Mouse (Mus musculus) MEL (cell line): ENCODE data around the gene Egfem1. TPM values are rescaled to one million over a fixed set of nuclear protein-coding genes. Genes with fewer than 3 reads are reported as not detected.

ENCODE experiments used
- DNase-seq: peaks from one replicate; pipeline ENCODE4 v3.0.0; 2011; ENCODE audit warnings: low read depth, low spot score
- H3K27ac ChIP-seq: 2 replicates; pipeline ENCODE4 v1.5.1; 2012; ENCODE audit warnings: low read depth, mild to moderate bottlenecking, control low read depth, low read length, moderate library complexity; ENCODE audit not compliant: control insufficient read depth
- H3K27me3 ChIP-seq, 2 experiments: fragments of 150-350 bp in 1 of 2; sonication (generic) in 1 of 2; 2 replicates each; pipeline ENCODE4 v1.6.1; 2012; ENCODE audit warnings: low read length in 2 of 2, mild to moderate bottlenecking in 2 of 2, improper control_type of control experiment in 1 of 2, moderate library complexity in 1 of 2; ENCODE audit not compliant: insufficient read depth in 2 of 2, control insufficient read depth in 1 of 2
- H3K36me3 ChIP-seq, 2 experiments: 2 replicates each; pipeline ENCODE4 v1.6.1; 2012 to 2014; ENCODE audit warnings: low read length in 2 of 2, improper control_type of control experiment in 1 of 2, inconsistent platforms in 1 of 2, mild to moderate bottlenecking in 1 of 2; ENCODE audit not compliant: insufficient read depth in 2 of 2, control insufficient read depth in 1 of 2
- H3K4me1 ChIP-seq, 2 experiments: fragments of 150-350 bp in 1 of 2; sonication (generic) in 1 of 2; 2 replicates each; pipeline ENCODE4 v1.6.1; 2012; ENCODE audit warnings: low read length in 2 of 2, improper control_type of control experiment in 1 of 2, mild to moderate bottlenecking in 1 of 2; ENCODE audit not compliant: insufficient read depth in 2 of 2, control insufficient read depth in 1 of 2
- H3K4me3 ChIP-seq, 2 experiments: fragments of 150-350 bp in 1 of 2; sonication (generic) in 1 of 2; 2 replicates each; pipeline ENCODE4 v1.5.1; 2012; ENCODE audit warnings: low read depth in 2 of 2, low read length in 2 of 2, mild to moderate bottlenecking in 2 of 2, moderate library complexity in 2 of 2, control low read depth in 1 of 2, improper control_type of control experiment in 1 of 2; ENCODE audit not compliant: control insufficient read depth in 1 of 2, insufficient read depth in 1 of 2
- H3K79me2 ChIP-seq: 2 replicates; pipeline ENCODE4 v1.6.1; 2012; ENCODE audit warnings: mild to moderate bottlenecking, low read length, moderate library complexity; ENCODE audit not compliant: control insufficient read depth, poor library complexity, insufficient read depth
- H3K9ac ChIP-seq: 2 replicates; pipeline ENCODE4 v1.6.1; 2012; ENCODE audit warnings: low read depth, mild to moderate bottlenecking, control low read depth, low read length, moderate library complexity; ENCODE audit not compliant: control insufficient read depth, poor library complexity, severe bottlenecking
- H3K9me3 ChIP-seq: fragments of 150-350 bp; sonication (generic); replicated peaks from 2 replicates; pipeline ENCODE4 v1.6.1; 2012; ENCODE audit warnings: mild to moderate bottlenecking, low read length, improper control_type of control experiment, moderate library complexity; ENCODE audit not compliant: insufficient read depth
- BHLHE40 ChIP-seq: IDR thresholded peaks from 2 replicates; pipeline ENCODE4 v1.6.1; 2012; ENCODE audit warnings: low read depth, mild to moderate bottlenecking, inconsistent platforms, low read length, improper control_type of control experiment, borderline replicate concordance
- CTCF ChIP-seq, 3 experiments: IDR thresholded peaks in 2 of 3; conservative IDR thresholded peaks in 1 of 3; 2 replicates each; pipeline ENCODE4 v1.5.1; 2011 to 2012; ENCODE audit warnings: low read length in 3 of 3, low read depth in 2 of 3, mild to moderate bottlenecking in 2 of 3, improper control_type of control experiment in 1 of 3, inconsistent platforms in 1 of 3, mixed read lengths in 1 of 3, moderate library complexity in 1 of 3; ENCODE audit not compliant: control insufficient read depth in 1 of 3, insufficient read depth in 1 of 3, poor library complexity in 1 of 3, severe bottlenecking in 1 of 3
- EP300 ChIP-seq, 2 experiments: IDR thresholded peaks; 2 replicates each; pipeline ENCODE4 v1.6.1; 2011; ENCODE audit warnings: improper control_type of control experiment in 2 of 2, low read length in 2 of 2, low read depth in 1 of 2, mild to moderate bottlenecking in 1 of 2
- ETS1 ChIP-seq: IDR thresholded peaks from 2 replicates; pipeline ENCODE4 v1.6.1; 2012; ENCODE audit warnings: low read depth, mild to moderate bottlenecking, inconsistent platforms, low read length, improper control_type of control experiment, moderate library complexity
- GABPA ChIP-seq: IDR thresholded peaks from 2 replicates; pipeline ENCODE4 v1.6.1; 2012; ENCODE audit warnings: low read depth, mild to moderate bottlenecking, inconsistent platforms, low read length, improper control_type of control experiment, moderate library complexity
- JUND ChIP-seq: IDR thresholded peaks from 2 replicates; pipeline ENCODE4 v1.6.1; 2011; ENCODE audit warnings: low read depth, mild to moderate bottlenecking, improper control_type of control experiment, low read length
- MAFK ChIP-seq: IDR thresholded peaks from 2 replicates; pipeline ENCODE4 v1.6.1; 2011; ENCODE audit warnings: low read depth, mild to moderate bottlenecking, low read length, improper control_type of control experiment, borderline replicate concordance
- MEF2A ChIP-seq: IDR thresholded peaks from 2 replicates; pipeline ENCODE4 v1.6.1; 2014; ENCODE audit warnings: low read depth, mild to moderate bottlenecking, inconsistent platforms, low read length, improper control_type of control experiment; ENCODE audit not compliant: poor library complexity, insufficient replicate concordance, severe bottlenecking; ENCODE audit errors: extremely low read depth
- MYB ChIP-seq: IDR thresholded peaks from 2 replicates; pipeline ENCODE4 v1.6.1; 2011; ENCODE audit warnings: mild to moderate bottlenecking, low read depth, low read length, improper control_type of control experiment
- MYC ChIP-seq: IDR thresholded peaks from 2 replicates; pipeline ENCODE4 v1.6.1; 2011; ENCODE audit warnings: low read depth, mild to moderate bottlenecking, low read length, improper control_type of control experiment, moderate library complexity
- POLR2AphosphoS2 ChIP-seq: IDR thresholded peaks from 2 replicates; pipeline ENCODE4 v1.6.1; 2011; ENCODE audit warnings: low read length, improper control_type of control experiment
- SMC3 ChIP-seq: IDR thresholded peaks from 2 replicates; pipeline ENCODE4 v1.6.1; 2011; ENCODE audit warnings: low read depth, low read length, improper control_type of control experiment
- UBTF ChIP-seq: IDR thresholded peaks from 2 replicates; pipeline ENCODE4 v1.6.1; 2012; ENCODE audit warnings: low read depth, mild to moderate bottlenecking, inconsistent platforms, low read length, improper control_type of control experiment, moderate library complexity, borderline replicate concordance; ENCODE audit not compliant: insufficient read depth
- USF1 ChIP-seq: IDR thresholded peaks from 2 replicates; pipeline ENCODE4 v1.6.1; 2014; ENCODE audit warnings: low read depth, mild to moderate bottlenecking, inconsistent platforms, low read length, improper control_type of control experiment, moderate library complexity
- USF2 ChIP-seq, 2 experiments: IDR thresholded peaks; 2 replicates each; pipeline ENCODE4 v1.6.1; 2011 to 2012; ENCODE audit warnings: improper control_type of control experiment in 2 of 2, low read length in 2 of 2, borderline replicate concordance in 1 of 2, inconsistent platforms in 1 of 2, low read depth in 1 of 2, mild to moderate bottlenecking in 1 of 2; ENCODE audit not compliant: insufficient read depth in 1 of 2
- ZKSCAN1 ChIP-seq: IDR thresholded peaks from 2 replicates; pipeline ENCODE4 v1.6.1; 2012; ENCODE audit warnings: low read depth, mild to moderate bottlenecking, inconsistent platforms, low read length, improper control_type of control experiment, moderate library complexity
- ZMIZ1 ChIP-seq: IDR thresholded peaks from 2 replicates; pipeline ENCODE4 v1.6.1; 2012; ENCODE audit warnings: low read depth, mild to moderate bottlenecking, inconsistent platforms, low read length, improper control_type of control experiment, moderate library complexity
- polyA plus RNA-seq, 2 experiments: library from polyadenylated mRNA; stranded (reverse) in 1 of 2; unstranded in 1 of 2; fragments of >175 nt in 1 of 2; fragments of >200 nt in 1 of 2; gene quantifications; 2 replicates each; pipeline versions ENCODE4 v1.2.1 to v1.2.4; 2012; ENCODE audit warnings: low replicate concordance in 2 of 2, low read depth in 1 of 2; ENCODE audit not compliant: insufficient read length in 2 of 2, insufficient read depth in 1 of 2, missing spikeins in 1 of 2
- total RNA-seq: library from RNA; depleted of rRNA; stranded (reverse); fragments of 300-350 nt; gene quantifications from 2 replicates; pipeline ENCODE4 v1.2.3, GENCODE M21; 2012

Gene Egfem1
- total and polyA plus RNA-seq, 3 experiments = not detected

- no peaks in the 10 kb centered on the region for H3K36me3 ChIP-seq
- H3K79me2 ChIP-seq = no peaks in the 10 kb centered on the region
- H3K4me1 ChIP-seq = no peaks in the 10 kb centered on the region
- H3K9ac ChIP-seq = no peak overlapping the region
- H3K9me3 ChIP-seq = no peaks in the 10 kb centered on the region
- DNase-seq = no peak
- no peak for TF ChIP-seq GABPA
- no peak for TF ChIP-seq MYB
- TF ChIP-seq ETS1 = no peak
- TF ChIP-seq SMC3 = no peak
- no peak for TF ChIP-seq USF2 (IDR thresholded peaks at IDR 0.05; ENCODE audit: borderline replicate concordance in 1 of 2, insufficient read depth in 1 of 2, low read depth in 1 of 2, low read length in 2 of 2)
- no peak for TF ChIP-seq MAFK
- no peak for TF ChIP-seq EP300 (IDR thresholded peaks at IDR 0.05; ENCODE audit: low read depth in 1 of 2, low read length in 2 of 2)
- no peak for TF ChIP-seq MYC
- TF ChIP-seq CTCF (IDR thresholded peaks at IDR 0.05 in 2 of 3, conservative IDR thresholded peaks at IDR 0.05 in 1 of 3; ENCODE audit: control insufficient read depth in 1 of 3, insufficient read depth in 1 of 3, low read depth in 2 of 3, low read length in 3 of 3, poor library complexity in 1 of 3, severe bottlenecking in 1 of 3) = no peak
- no peak for TF ChIP-seq BHLHE40
- TF ChIP-seq JUND = no peak
- TF ChIP-seq ZMIZ1 = no peak
- no peak for TF ChIP-seq MEF2A
- TF ChIP-seq USF1 = no peak
- no peak for TF ChIP-seq UBTF
- no peaks in the 10 kb centered on the region for H3K27me3 ChIP-seq
- H3K27ac ChIP-seq = no peak overlapping the region
- H3K4me3 ChIP-seq = no peak overlapping the region
These were observed 34.4 kb upstream of the Egfem1 start for GRCm38 (mm10) chr3:29047273-29047932.

- Histone ChIP-seq H3K27me3 (no peaks in the 10 kb centered on the region), H3K36me3 (no peaks in the 10 kb centered on the region), H3K27ac (no peak overlapping the region), H3K9ac (no peak overlapping the region), H3K4me1 (no peaks in the 10 kb centered on the region), H3K4me3 (no peak overlapping the region), H3K79me2 (no peaks in the 10 kb centered on the region), H3K9me3 (no peaks in the 10 kb centered on the region)
- TF ChIP-seq ZKSCAN1 (no peak), POLR2AphosphoS2 (no peak), MAFK (no peak)
- DNase-seq = no peak
These were observed 18.7 kb upstream of the Egfem1 start for GRCm38 (mm10) chr3:29063156-29063555.
